Mouse (Mus musculus): Measurements from ENCODE around the gene Otop3. TPM values are rescaled to one million over a fixed set of nuclear protein-coding genes. Genes with fewer than 3 reads are reported as not detected.

The Otop3 gene
- polyA plus RNA-seq, 1 experiment, result not detected

DNA sequence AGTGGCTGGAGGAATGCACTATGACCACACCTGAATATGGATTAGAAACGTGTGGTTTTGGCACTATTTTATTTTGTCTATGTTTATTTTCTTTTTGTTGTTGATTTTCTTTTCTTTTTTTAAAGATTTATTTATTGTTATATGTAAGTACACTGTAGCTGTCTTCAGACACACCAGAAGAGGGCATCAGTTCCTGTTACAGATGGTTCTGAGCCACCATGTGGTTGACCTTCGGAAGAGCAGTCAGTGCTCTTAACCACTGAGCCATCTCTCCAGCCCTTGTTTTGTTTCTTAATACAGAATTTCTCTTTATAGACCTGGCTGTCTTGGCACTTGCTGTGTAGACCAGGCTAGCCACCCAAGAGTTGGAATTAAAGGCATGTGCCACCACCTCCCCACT, 38.2 kb downstream of the Otop3 start:
- no peak overlapping the region for H3K27ac ChIP-seq (ENCODE audit: insufficient read depth, low read depth, low read length)
- peaks cover 4% of the 10 kb centered on the region for H3K4me1 ChIP-seq (ENCODE audit: control insufficient read depth, insufficient read depth, low read length)
- no peak overlapping the region for H3K4me3 ChIP-seq (ENCODE audit: insufficient read depth, low read length)
- TF ChIP-seq CTCF (IDR thresholded peaks at IDR 0.05; ENCODE audit: low read depth, low read length) (no peak), POLR2A (IDR thresholded peaks at IDR 0.05; ENCODE audit: borderline replicate concordance, low read depth, low read length) (no peak)

DNA sequence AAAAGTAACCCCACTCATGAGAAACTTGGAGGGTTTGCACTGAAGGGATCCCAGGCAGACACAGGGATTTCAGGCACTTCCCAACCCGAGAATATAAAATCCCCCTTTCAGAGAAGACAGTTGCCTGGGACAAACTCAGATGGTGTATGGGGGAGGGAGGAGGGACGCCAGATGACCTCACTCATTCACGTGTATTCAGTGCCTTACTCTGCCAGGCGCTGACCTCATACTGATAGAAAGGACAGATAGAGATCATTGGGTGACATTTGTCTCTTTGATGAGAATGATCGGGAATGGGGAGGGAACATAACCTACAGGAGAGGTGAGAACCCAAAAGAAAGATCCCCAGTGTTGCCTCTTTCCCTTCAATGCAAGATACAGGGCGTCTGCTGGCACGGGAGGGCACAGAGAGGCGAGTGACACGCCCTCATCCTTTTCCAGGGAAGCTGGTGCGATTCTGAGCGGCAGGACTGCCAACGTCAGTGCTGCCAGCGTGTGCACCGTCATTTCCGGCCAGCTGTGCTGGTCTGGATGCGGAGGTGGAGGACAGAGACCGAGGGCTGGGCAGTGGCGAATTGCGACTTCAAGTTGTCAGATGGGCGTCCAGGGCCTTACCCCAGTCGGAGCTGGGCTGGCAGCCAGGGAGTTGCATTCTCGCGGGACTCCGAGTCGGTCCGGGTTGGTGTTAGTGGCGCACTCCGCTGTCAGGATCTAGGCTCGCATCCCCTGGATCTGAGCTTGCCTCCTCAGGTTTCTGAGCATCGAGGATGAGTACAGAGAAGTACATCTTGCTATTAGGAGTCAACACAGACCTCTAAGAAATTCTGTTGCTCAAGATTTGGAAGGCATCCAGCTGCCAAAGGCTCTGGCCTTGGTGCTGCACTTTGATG, 39.5 kb downstream of the Otop3 start:
- Histone ChIP-seq H3K4me1 (ENCODE audit: control insufficient read depth, insufficient read depth, low read length) (peaks cover 3% of the 10 kb centered on the region), H3K27ac (ENCODE audit: insufficient read depth, low read depth, low read length) (no peak overlapping the region), H3K4me3 (ENCODE audit: insufficient read depth, low read length) (peak overlapping the region; percentile 11)
- TF ChIP-seq CTCF (IDR thresholded peaks at IDR 0.05; ENCODE audit: low read depth, low read length) (no peak), POLR2A (IDR thresholded peaks at IDR 0.05; ENCODE audit: borderline replicate concordance, low read depth, low read length) (no peak)

DNA sequence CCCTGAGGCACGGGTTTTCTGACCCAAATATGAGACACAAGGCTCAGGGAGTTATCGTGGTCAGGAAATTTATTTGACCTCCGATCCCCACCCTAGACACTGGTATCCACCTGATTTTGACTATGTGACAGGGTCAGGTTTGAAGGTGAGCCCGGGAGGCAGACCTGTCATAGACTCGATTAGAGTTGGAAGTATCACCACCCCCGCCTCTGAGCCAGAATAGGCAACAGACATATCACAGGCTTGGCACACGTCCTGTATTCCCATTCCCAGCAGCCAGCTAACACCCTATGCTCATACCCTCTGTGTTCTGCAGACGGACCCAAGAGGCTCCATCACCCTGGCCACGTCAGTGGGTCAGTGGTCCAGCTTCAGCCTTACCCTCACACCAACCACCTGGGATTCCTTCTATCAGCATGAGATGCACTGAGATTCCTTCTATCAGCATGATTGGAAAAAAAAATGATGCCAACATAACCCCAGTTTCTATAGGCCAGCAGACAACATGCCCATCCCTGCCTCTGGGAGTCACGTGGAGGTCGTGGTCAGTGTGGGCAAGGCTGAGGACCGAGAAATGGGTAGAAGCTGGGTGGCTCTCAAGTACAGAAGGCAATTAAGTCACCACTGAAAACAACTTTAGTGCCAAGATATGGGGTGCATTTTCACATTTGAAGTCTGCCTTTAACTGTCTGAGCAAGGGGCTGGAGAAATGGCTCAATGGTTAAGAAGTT, 40.3 kb downstream of the Otop3 start:
- Histone ChIP-seq H3K4me1 (ENCODE audit: control insufficient read depth, insufficient read depth, low read length) (peaks cover 3% of the 10 kb centered on the region), H3K4me3 (ENCODE audit: insufficient read depth, low read length) (no peak overlapping the region), H3K27ac (ENCODE audit: insufficient read depth, low read depth, low read length) (no peak overlapping the region)
- TF ChIP-seq CTCF (IDR thresholded peaks at IDR 0.05; ENCODE audit: low read depth, low read length) (no peak), POLR2A (IDR thresholded peaks at IDR 0.05; ENCODE audit: borderline replicate concordance, low read depth, low read length) (no peak)

DNA sequence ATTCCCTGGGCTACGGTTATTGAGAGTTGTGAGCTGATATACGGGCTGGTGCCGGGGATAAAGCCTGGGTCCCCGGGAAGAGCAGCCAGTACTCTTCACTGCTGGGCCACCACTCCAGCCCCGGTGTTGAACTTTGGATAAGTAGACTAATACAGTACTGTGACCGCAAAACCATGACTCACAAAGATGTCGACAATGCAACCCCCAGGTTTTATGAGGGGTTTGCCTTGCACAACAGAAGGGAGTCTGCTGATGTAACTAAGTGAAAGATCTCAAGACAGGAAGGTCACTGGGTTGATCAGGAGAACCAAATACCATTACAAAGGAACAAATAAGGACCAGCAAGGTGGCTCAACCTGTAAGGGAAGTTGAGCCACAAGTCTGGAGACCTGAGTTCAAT, 42.2 kb downstream of the Otop3 start:
- Histone ChIP-seq H3K4me1 (ENCODE audit: control insufficient read depth, insufficient read depth, low read length) (peaks cover 3% of the 10 kb centered on the region), H3K27ac (ENCODE audit: insufficient read depth, low read depth, low read length) (no peak overlapping the region), H3K4me3 (ENCODE audit: insufficient read depth, low read length) (no peak overlapping the region)
- no peak for TF ChIP-seq CTCF (IDR thresholded peaks at IDR 0.05; ENCODE audit: low read depth, low read length)
- no peak for TF ChIP-seq POLR2A (IDR thresholded peaks at IDR 0.05; ENCODE audit: borderline replicate concordance, low read depth, low read length)

DNA sequence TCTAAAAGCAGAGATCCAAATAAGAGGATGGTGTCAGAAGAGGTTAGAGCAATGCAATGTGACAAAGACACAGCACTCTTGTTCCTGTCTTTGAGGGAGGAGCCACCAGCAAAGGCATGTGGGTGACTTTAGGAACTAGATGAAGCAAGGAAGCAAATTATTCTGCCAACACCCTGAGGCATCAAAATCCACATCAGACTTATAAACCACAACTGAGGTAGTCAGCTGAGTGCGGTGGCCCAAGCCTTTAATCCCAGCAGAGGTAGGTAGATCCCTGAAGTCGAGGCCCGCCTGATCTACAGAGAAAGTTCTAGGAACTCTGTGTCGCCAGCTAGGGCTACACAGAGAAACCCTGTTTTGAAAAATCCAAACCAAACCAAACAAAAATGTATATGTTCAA, 42.7 kb downstream of the Otop3 start:
- H3K4me1 ChIP-seq (ENCODE audit: control insufficient read depth, insufficient read depth, low read length), result peaks cover 4% of the 10 kb centered on the region
- H3K4me3 ChIP-seq (ENCODE audit: insufficient read depth, low read length), result no peak overlapping the region
- no peak overlapping the region for H3K27ac ChIP-seq (ENCODE audit: insufficient read depth, low read depth, low read length)
- TF ChIP-seq CTCF (IDR thresholded peaks at IDR 0.05; ENCODE audit: low read depth, low read length), result no peak
- no peak for TF ChIP-seq POLR2A (IDR thresholded peaks at IDR 0.05; ENCODE audit: borderline replicate concordance, low read depth, low read length)

DNA sequence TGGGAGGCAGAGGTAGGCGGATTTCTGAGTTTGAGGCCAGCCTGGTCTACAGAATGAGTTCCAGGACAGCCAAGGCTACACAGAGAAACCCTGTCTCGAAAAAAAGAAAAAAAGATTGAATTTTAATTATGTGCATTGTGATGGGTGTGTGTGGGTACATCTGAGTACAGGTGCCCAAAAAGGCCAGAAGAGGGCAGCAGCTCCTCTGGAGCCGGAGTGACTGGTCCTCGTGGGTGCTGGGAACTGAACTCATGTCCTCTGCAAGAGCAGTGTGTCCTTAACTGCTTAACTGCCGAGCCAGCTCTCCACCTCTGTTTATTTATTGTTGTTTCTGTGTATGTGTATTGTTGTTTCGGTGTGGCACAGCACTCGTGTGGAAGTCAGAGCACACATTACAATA, 43.3 kb downstream of the Otop3 start:
- no peak overlapping the region for H3K4me3 ChIP-seq (ENCODE audit: insufficient read depth, low read length)
- peaks cover 5% of the 10 kb centered on the region for H3K4me1 ChIP-seq (ENCODE audit: control insufficient read depth, insufficient read depth, low read length)
- no peak for TF ChIP-seq POLR2A (IDR thresholded peaks at IDR 0.05; ENCODE audit: borderline replicate concordance, low read depth, low read length)
- TF ChIP-seq CTCF (IDR thresholded peaks at IDR 0.05; ENCODE audit: low read depth, low read length), result no peak
- no peak overlapping the region for H3K27ac ChIP-seq (ENCODE audit: insufficient read depth, low read depth, low read length)

DNA sequence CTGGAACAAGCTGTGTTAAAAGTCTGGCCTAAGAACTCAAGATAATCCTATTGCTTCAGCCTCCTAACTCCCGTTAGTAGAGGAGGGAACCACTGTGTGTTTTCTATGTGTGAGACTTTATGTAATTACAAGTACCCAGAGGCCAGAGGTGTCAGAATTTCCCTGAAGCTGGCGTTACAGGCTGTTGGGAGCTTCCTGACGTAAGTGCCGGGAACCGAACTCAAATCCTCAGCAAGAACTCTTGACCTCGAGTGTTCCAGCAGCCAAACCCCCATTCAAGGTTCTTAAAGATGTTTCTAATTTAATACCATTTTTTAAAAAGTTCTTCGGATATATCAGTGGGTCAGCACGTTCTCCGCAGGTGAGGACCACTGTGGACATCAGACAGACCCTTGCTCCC, 46.7 kb downstream of the Otop3 start:
- Histone ChIP-seq H3K4me1 (ENCODE audit: control insufficient read depth, insufficient read depth, low read length) (peaks cover 2% of the 10 kb centered on the region; the same call in 1 of the 2 replicates), H3K27ac (ENCODE audit: insufficient read depth, low read depth, low read length) (no peak overlapping the region), H3K4me3 (ENCODE audit: insufficient read depth, low read length) (no peak overlapping the region)
- TF ChIP-seq CTCF (IDR thresholded peaks at IDR 0.05; ENCODE audit: low read depth, low read length) (no peak), POLR2A (IDR thresholded peaks at IDR 0.05; ENCODE audit: borderline replicate concordance, low read depth, low read length) (no peak)

DNA sequence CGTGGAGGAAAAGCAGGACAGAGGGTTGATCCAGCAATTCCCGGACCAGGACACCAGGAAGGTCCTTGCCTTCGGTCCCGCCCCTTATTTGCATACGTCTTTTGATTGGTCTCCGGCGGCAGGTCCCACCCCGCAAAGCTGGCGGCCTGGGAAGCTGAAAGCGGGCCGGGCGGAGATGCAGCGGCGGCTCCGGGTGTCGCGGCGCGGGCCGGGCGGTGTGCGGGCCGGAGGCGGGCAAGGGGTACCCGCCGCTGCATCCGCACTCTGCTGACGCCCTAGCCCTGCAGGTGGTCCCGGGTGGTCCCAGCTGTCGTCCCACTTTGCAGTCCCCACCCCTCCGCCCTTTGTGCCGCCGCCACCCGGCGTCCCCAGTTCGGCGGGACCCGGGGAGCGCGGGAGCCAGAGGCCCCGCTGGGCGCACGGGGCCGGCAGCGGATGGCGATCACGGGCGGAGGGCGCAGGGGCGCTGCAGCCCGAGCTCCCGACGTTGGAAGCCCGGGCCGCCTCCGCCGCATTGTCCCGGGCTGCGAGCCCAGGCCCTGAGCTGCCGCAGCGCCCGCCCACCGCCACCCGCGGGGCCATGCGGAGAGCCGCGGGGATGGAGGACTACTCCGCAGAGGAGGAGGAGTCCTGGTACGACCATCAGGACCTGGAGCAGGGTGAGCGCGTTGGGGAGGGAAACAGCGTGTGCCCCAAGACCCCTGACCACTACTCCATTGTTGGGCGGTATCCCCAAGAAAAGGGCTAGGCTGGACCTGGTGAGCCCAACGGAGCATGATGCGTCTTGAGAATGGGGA, 47.4 kb downstream of the Otop3 start, which contains the start of gene Cdr2l:
Cdr2l (plus strand) TSS at position 174 of the 797 bp plus-strand sequence.
- peak within 1 kb of the TSS; percentile 49 for H3K4me3 ChIP-seq (ENCODE audit: insufficient read depth, low read length)

DNA sequence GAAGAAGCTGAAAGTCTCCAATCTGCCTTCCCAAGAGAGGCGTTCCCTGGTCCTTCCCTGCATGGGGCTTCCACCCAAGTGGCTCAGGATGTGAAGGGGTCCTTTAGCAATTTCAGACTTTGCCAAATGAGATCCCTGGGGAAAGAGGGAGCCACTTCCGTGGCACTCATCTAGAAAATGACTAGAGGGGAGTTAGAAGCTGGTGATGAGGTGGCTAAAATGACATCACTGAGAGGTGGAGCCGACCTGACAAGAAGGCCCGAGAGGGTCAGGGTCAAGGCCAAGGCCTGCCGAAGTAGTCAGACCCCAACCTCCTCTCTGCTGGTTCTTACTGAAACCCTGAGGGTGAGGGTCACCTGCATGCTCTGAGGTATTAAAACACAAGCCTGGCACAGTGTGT, 48.4 kb downstream of the Otop3 start:
- no peak for TF ChIP-seq CTCF (IDR thresholded peaks at IDR 0.05; ENCODE audit: low read depth, low read length)
- no peak for TF ChIP-seq POLR2A (IDR thresholded peaks at IDR 0.05; ENCODE audit: borderline replicate concordance, low read depth, low read length)
- no peak overlapping the region for H3K27ac ChIP-seq (ENCODE audit: insufficient read depth, low read depth, low read length)
- no peak overlapping the region for H3K4me3 ChIP-seq (ENCODE audit: insufficient read depth, low read length)
- H3K4me1 ChIP-seq (ENCODE audit: control insufficient read depth, insufficient read depth, low read length), result peaks cover 2% of the 10 kb centered on the region; the same call in 1 of the 2 replicates

More for the DNA sequence above, 47.4 kb downstream of the Otop3 start, which contains the start of gene Cdr2l:
- no peak for TF ChIP-seq POLR2A (IDR thresholded peaks at IDR 0.05; ENCODE audit: borderline replicate concordance, low read depth, low read length)
- no peak for TF ChIP-seq CTCF (IDR thresholded peaks at IDR 0.05; ENCODE audit: low read depth, low read length)
- Histone ChIP-seq H3K27ac (ENCODE audit: insufficient read depth, low read depth, low read length) (no peak within 1 kb of the TSS), H3K4me1 (ENCODE audit: control insufficient read depth, insufficient read depth, low read length) (peaks cover 2% of the 10 kb centered on the region; the same call in 1 of the 2 replicates)
